Mouse (Mus musculus) heart, adult 18-20 months (tissue): ENCODE data around the gene Nxnl1. TPM values are rescaled to one million over a fixed set of nuclear protein-coding genes. Genes with fewer than 3 reads are reported as not detected.
A peak's percentile ranks its signal among the peaks of the same experiment; 100 is the strongest.

Experiments used
- DNase-seq, 2 experiments: peaks; one replicate each; pipeline ENCODE4 v3.0.0; 2021 to 2022; ENCODE audit warnings: mixed read lengths in 1 of 2
- total RNA-seq, 2 experiments: library from RNA; stranded (reverse); gene quantifications; 2 replicates each; pipeline ENCODE4 v1.2.3; 2021

The Nxnl1 gene
- total RNA-seq, 2 experiments from 2014 or later, result 0.15 TPM

- no peak for DNase-seq
Measured at GRCm38 (mm10) chr8:71515043-71515442, 51.4 kb downstream of the Nxnl1 start.

- peak in 1 of 2 experiments; percentile 31 for DNase-seq
Measured at GRCm38 (mm10) chr8:71513018-71513754, 53.2 kb downstream of the Nxnl1 start.

GRCm38 (mm10) chr8:71511644-71512043, 54.8 kb downstream of the Nxnl1 start, which contains the start of gene Plvap:
Gene Plvap, minus strand, starts transcription at chr8:71511752.
- DNase-seq, result peak in 1 of 2 experiments; percentile 48

Other genes with a start within 250 kb of the Nxnl1 start
- gene Use1, start 199.8 kb downstream of the Nxnl1 start, total RNA-seq, result 100 to 1,000 TPM; 163 to 174 TPM
- gene Ocel1, start 195.3 kb downstream of the Nxnl1 start, total RNA-seq, result 10 to 100 TPM; 14.2 to 14.9 TPM
- gene Nr2f6, start 184.6 kb downstream of the Nxnl1 start, total RNA-seq, result 10 to 100 TPM; 48.0 to 53.8 TPM
- 10 to 100 TPM; 20.4 to 23.2 TPM for gene Ushbp1, start 170.8 kb downstream of the Nxnl1 start, total RNA-seq
- gene Babam1, start 169.7 kb downstream of the Nxnl1 start, total RNA-seq, result 10 to 100 TPM; 67.9 to 69.8 TPM
- not detected for gene Ankle1, start 160.6 kb downstream of the Nxnl1 start, total RNA-seq
- gene Abhd8, start 102.9 kb downstream of the Nxnl1 start, total RNA-seq, result 10 to 100 TPM; 23.8 to 26.6 TPM
- gene Mrpl34, start 101.6 kb downstream of the Nxnl1 start, total RNA-seq, result 100 to 1,000 TPM; 126 to 127 TPM
- gene Dda1, start 97.4 kb downstream of the Nxnl1 start, total RNA-seq, result 10 to 100 TPM; 31.4 to 32.1 TPM
- 10 to 100 TPM; 16.6 to 16.9 TPM for gene Ano8, start 80.6 kb downstream of the Nxnl1 start, total RNA-seq
- gene Gtpbp3, start 78.5 kb downstream of the Nxnl1 start, total RNA-seq, result 10 to 100 TPM; 19.1 to 22.2 TPM
- gene Plvap, start 54.8 kb downstream of the Nxnl1 start, total RNA-seq, result 10 to 100 TPM; 23.0 to 30.9 TPM
- not detected for gene Ccdc194, start 40.9 kb downstream of the Nxnl1 start, total RNA-seq
- 10 to 100 TPM; 19.3 to 40.2 TPM for gene Bst2, start 29.1 kb downstream of the Nxnl1 start, total RNA-seq
- gene Mvb12a, start 23.7 kb downstream of the Nxnl1 start, total RNA-seq, result 10 to 100 TPM; 28.4 to 28.5 TPM
- gene Tmem221, start 7.7 kb downstream of the Nxnl1 start, total RNA-seq, result under 1 TPM; 0.42 to 0.51 TPM
- gene Slc27a1, start 2.3 kb upstream of the Nxnl1 start, total RNA-seq, result 100 to 1,000 TPM; 162 to 202 TPM
- 10 to 100 TPM; 66.5 to 72.2 TPM for gene Pgls, start 25.6 kb upstream of the Nxnl1 start, total RNA-seq
- gene Fam129c, start 31.0 kb upstream of the Nxnl1 start, total RNA-seq, result 1 to 10 TPM in 1 of 2 experiments, under 1 TPM in 1; 0.99 to 1.0 TPM
- gene Colgalt1, start 44.4 kb upstream of the Nxnl1 start, total RNA-seq, result 10 to 100 TPM; 41.6 to 42.4 TPM
- under 1 TPM; 0.55 to 0.87 TPM for gene Unc13a, start 105.2 kb upstream of the Nxnl1 start, total RNA-seq
- 1 to 10 TPM; 7.3 to 8.3 TPM for gene Jak3, start 109.7 kb upstream of the Nxnl1 start, total RNA-seq
- gene Insl3, start 122.6 kb upstream of the Nxnl1 start, total RNA-seq, result 1 to 10 TPM; 1.3 to 1.6 TPM
- gene B3gnt3, start 135.2 kb upstream of the Nxnl1 start, total RNA-seq, result 1 to 10 TPM; 4.9 to 5.9 TPM
- gene Fcho1, start 159.1 kb upstream of the Nxnl1 start, total RNA-seq, result 1 to 10 TPM in 1 of 2 experiments, under 1 TPM in 1; 0.79 to 2.4 TPM